Mouse (Mus musculus) lung, embryonic 15.5 days (tissue): ENCODE results near the gene Bgn. TPM values are rescaled to one million over a fixed set of nuclear protein-coding genes. Genes with fewer than 3 reads are reported as not detected.

ENCODE experiments used
- ATAC-seq: fragments of 200-750 bp; cut with Nextera tagmentation; 2 replicates; pipeline ENCODE4 v1.8.0; 2017; ENCODE audit warnings: moderate number of reproducible peaks, borderline replicate concordance; ENCODE audit not compliant: low FRiP score, low TSS enrichment; ENCODE audit errors: extremely low read depth
- H3K27ac ChIP-seq: fragments of 300-500 bp; sonication (generic); 2 replicates; pipeline ENCODE4 v1.5.1; 2015; ENCODE audit warnings: moderate library complexity, mild to moderate bottlenecking, inconsistent platforms
- H3K27me3 ChIP-seq: fragments of 300-500 bp; sonication (generic); 2 replicates; pipeline ENCODE4 v1.6.1; 2015; ENCODE audit warnings: inconsistent platforms
- H3K36me3 ChIP-seq: fragments of 300-500 bp; sonication (generic); 2 replicates; pipeline ENCODE4 v1.6.1; 2015; ENCODE audit warnings: inconsistent platforms
- H3K4me1 ChIP-seq: fragments of 300-500 bp; sonication (generic); 2 replicates; pipeline ENCODE4 v1.6.1; 2015; ENCODE audit warnings: inconsistent platforms
- H3K4me2 ChIP-seq: fragments of 300-500 bp; sonication (generic); 2 replicates; pipeline ENCODE4 v1.6.1; 2015; ENCODE audit warnings: inconsistent platforms, mild to moderate bottlenecking, moderate library complexity
- H3K4me3 ChIP-seq: fragments of 300-500 bp; sonication (generic); 2 replicates; pipeline ENCODE4 v1.5.1; 2015; ENCODE audit warnings: mild to moderate bottlenecking, inconsistent platforms
- H3K9ac ChIP-seq: fragments of 300-500 bp; sonication (generic); 2 replicates; pipeline ENCODE4 v1.6.1; 2015; ENCODE audit warnings: inconsistent platforms
- H3K9me3 ChIP-seq: fragments of 300-500 bp; sonication (generic); 2 replicates; pipeline ENCODE4 v1.6.1; 2016; ENCODE audit warnings: inconsistent platforms
- WGBS: fragments of 180-500 bp; shearing (Covaris S2); methylation state at CpG from one replicate; pipeline ENCODE4 v1.1.7; 2015; 5-methylcytosine and 5-hydroxymethylcytosine counted together
- polyA plus RNA-seq: library from polyadenylated mRNA; unstranded; fragments of >200 nt; fragmentation: Nextera tagmentation; extraction: Ambion mirVana; gene quantifications from 2 replicates; pipeline ENCODE4 v1.2.1, GENCODE M21; 2015

Bgn gene
- polyA plus RNA-seq, 1 experiment from 2014 or later: 183 TPM

- 45% methylated on average over 12 of the region's 12 CpGs for WGBS
- H3K4me2 ChIP-seq: no peak overlapping the region
- no peaks in the 10 kb centered on the region; the same call in 1 of the 2 replicates for H3K27me3 ChIP-seq
- H3K27ac ChIP-seq: peak overlapping the region; percentile 88
- H3K9ac ChIP-seq: no peak overlapping the region
- H3K4me3 ChIP-seq: no peak overlapping the region
- peak; percentile 63 for ATAC-seq
- no peaks in the 10 kb centered on the region for H3K9me3 ChIP-seq
- no peaks in the 10 kb centered on the region for H3K36me3 ChIP-seq
- H3K4me1 ChIP-seq: peaks cover 34% of the 10 kb centered on the region
These were observed 8.8 kb upstream of the Bgn start for GRCm38 (mm10) chrX:73474340-73475165.

DNA sequence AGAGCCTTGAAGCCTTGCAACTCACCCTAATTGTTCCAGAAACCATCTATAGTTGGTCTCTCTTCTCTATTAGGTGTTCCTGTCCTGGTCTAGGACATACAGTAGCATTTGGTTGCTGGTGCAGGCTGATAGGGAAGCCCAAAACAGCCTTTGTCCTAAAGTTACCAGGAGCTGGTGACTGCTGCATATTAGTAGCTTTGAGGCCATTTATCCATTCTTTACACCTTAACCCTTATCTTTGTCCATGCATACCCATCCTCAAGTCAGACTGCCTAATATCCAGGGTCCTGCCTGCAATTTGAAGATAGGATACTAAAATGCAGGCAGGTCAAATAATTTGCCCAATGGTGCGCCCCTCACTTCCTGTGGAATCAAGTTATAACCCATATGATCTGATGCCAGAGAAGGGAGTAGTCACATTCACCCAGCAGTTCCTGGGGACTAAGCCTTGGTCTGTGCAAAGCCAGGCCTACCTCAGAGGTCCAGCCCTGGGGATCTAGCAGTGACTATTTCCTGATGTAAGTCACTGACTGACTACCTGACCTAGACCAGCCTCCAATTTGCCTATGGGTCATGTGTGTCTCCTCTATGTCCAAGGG lies 7.6 kb upstream of the Bgn start:
- H3K36me3 ChIP-seq: no peaks in the 10 kb centered on the region
- no peaks in the 10 kb centered on the region; the same call in 1 of the 2 replicates for H3K27me3 ChIP-seq
- no peak overlapping the region for H3K4me2 ChIP-seq
- 83% methylated on average over 1 of the region's 1 CpGs for WGBS
- no peaks in the 10 kb centered on the region for H3K9me3 ChIP-seq
- H3K4me1 ChIP-seq: peaks cover 43% of the 10 kb centered on the region
- no peak for ATAC-seq
- no peak overlapping the region for H3K4me3 ChIP-seq
- peak overlapping the region; percentile 88 for H3K27ac ChIP-seq
- no peak overlapping the region for H3K9ac ChIP-seq

- WGBS: 27% methylated on average over 2 of the region's 2 CpGs
- no peak overlapping the region for H3K4me2 ChIP-seq
- no peak overlapping the region for H3K9ac ChIP-seq
- H3K36me3 ChIP-seq: no peaks in the 10 kb centered on the region
- H3K27ac ChIP-seq: peak overlapping the region; percentile 88
- H3K4me1 ChIP-seq: peaks cover 46% of the 10 kb centered on the region
- H3K9me3 ChIP-seq: no peaks in the 10 kb centered on the region
- H3K27me3 ChIP-seq: no peaks in the 10 kb centered on the region; the same call in 1 of the 2 replicates
- ATAC-seq: peak; percentile 81
- no peak overlapping the region for H3K4me3 ChIP-seq
These were observed 6.8 kb upstream of the Bgn start for GRCm38 (mm10) chrX:73476621-73477020.

DNA sequence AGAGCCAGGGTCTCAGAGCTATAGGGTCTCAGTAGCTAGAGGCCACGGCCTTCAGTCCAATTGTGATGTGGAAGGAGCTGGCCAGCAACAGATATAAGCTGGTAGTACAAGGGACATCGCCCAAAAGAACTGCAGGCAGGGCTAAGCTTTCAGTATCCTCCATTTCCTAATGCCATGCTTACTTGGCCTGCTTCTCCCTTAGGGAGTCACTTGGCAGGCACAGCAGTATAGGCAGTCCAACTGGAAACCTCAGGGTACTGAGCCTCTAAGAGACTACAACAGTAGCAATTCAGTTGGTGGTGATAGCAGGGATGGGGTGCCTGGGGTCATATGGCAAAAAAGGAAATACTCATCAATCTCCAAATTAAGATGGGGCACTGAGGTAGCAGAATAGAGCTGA lies 5.9 kb upstream of the Bgn start:
- H3K4me2 ChIP-seq: no peak overlapping the region
- peak overlapping the region; percentile 88; the same call in 1 of the 2 replicates for H3K27ac ChIP-seq
- ATAC-seq: no peak
- no peak overlapping the region for H3K4me3 ChIP-seq
- WGBS: 81% methylated on average over 2 of the region's 2 CpGs
- no peaks in the 10 kb centered on the region for H3K9me3 ChIP-seq
- H3K27me3 ChIP-seq: no peaks in the 10 kb centered on the region; the same call in 1 of the 2 replicates
- no peak overlapping the region for H3K9ac ChIP-seq
- peaks cover 49% of the 10 kb centered on the region for H3K4me1 ChIP-seq
- H3K36me3 ChIP-seq: no peaks in the 10 kb centered on the region

DNA sequence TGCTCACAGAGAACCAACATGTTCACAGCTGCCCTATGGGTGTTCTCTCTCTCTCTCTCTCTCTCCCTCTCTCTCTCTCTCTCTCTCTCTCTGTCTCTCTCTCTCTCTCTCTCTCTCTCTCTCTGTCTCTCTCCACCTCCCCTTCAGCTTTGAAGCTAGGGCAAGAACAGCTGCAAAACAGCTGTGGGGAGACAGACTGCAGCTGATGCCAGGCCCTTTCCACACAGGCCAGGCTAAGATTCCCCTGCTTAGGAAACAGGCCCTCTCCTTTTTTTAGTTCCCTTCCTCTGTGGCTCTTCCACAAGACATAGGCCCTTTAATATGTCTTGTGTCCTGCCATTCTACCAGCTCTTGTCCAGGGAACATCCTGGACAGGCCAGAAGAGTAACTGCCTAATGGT lies 3.7 kb upstream of the Bgn start:
- no peak overlapping the region for H3K9ac ChIP-seq
- H3K27me3 ChIP-seq: no peaks in the 10 kb centered on the region; the same call in 1 of the 2 replicates
- H3K4me3 ChIP-seq: no peak overlapping the region
- H3K36me3 ChIP-seq: no peaks in the 10 kb centered on the region
- peaks cover 50% of the 10 kb centered on the region for H3K4me1 ChIP-seq
- peak overlapping the region; percentile 77 for H3K27ac ChIP-seq
- no peak for ATAC-seq
- no peaks in the 10 kb centered on the region for H3K9me3 ChIP-seq
- H3K4me2 ChIP-seq: no peak overlapping the region

DNA sequence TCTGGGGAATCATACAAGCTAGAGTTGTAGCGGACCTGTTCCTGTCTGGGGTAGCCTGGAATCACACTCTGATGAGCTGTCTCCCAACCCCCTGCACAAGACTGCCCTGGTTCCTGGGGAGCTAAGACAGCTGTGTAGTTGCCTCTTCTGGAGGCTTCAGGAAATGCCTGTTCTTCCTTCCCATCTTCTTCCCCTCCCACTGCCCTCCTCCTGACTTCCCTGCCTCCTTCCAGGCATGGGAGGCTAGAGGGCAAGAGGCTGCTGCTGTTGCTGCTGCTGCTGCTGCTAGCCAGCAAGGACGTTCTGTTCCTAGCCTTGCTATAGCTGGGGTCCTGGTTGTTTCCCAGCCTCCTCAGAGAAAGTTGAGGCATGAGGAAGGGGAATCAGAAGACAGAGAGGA lies 3.1 kb upstream of the Bgn start:
- H3K9me3 ChIP-seq: no peaks in the 10 kb centered on the region
- 36% methylated on average over 2 of the region's 2 CpGs for WGBS
- H3K4me3 ChIP-seq: no peak overlapping the region
- ATAC-seq: 0 out of 2 replicates have a peak, but pooled peaks have one; percentile 9
- no peak overlapping the region for H3K9ac ChIP-seq
- no peak overlapping the region for H3K4me2 ChIP-seq
- peaks cover 45% of the 10 kb centered on the region for H3K4me1 ChIP-seq
- H3K27me3 ChIP-seq: no peaks in the 10 kb centered on the region; the same call in 1 of the 2 replicates
- peak overlapping the region; percentile 77 for H3K27ac ChIP-seq
- H3K36me3 ChIP-seq: no peaks in the 10 kb centered on the region

DNA sequence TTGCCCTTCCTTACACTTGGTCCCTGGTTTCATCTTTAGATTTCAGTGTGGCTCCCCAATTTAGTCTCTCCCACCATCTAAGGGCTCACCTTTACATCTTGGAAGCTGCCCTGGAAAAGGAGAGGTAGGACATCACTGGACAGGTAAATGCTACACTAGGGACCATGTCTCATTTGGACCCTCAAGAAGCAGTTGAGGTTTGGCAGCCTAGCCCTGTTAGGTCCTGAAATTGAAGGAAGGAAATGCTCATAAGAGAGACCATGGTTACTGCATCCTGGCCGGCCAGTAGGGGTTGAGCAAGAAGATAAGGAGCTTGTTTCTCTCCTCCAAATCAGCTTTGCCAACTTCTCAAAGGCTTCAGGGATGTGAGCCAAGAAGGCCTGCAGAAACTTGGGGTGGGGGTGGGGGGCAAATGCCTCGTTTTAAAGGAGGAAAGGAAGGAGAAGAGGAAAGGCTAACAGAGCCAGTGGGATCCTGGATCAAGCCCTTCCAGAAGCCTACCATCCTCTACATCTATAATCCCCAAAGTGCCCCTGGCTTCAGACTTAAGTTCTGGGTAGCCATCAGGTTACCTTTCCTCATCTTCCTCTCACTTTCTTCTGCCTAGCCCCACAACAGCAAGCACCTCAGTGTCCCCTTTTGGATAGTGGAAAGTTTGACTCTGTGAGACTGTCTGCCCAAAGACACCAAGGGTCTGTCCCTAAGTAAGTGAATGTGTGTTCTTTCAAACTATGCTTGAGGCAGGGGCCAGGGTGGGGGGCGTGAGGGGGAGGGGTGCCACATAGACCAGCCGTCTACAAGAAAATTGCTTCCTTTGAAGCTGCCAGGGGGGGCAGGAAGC lies 539 bp upstream of the Bgn start:
- Histone ChIP-seq H3K36me3 (no peaks in the 10 kb centered on the region), H3K4me3 (peak overlapping the region; percentile 46), H3K4me1 (peaks cover 31% of the 10 kb centered on the region), H3K27me3 (no peaks in the 10 kb centered on the region), H3K4me2 (peak overlapping the region; percentile 56; the same call in 1 of the 2 replicates), H3K9me3 (no peaks in the 10 kb centered on the region), H3K9ac (no peak overlapping the region), H3K27ac (peak overlapping the region; percentile 81)
- WGBS: 2% methylated on average over 3 of the region's 4 CpGs
- ATAC-seq: peak; percentile 56; the same call in 1 of the 2 replicates

- ATAC-seq: 0 out of 2 replicates have a peak, but pooled peaks have one; percentile 2
- Histone ChIP-seq H3K4me2 (peak overlapping the region; percentile 56), H3K9ac (peak overlapping the region; percentile 52), H3K36me3 (no peaks in the 10 kb centered on the region), H3K27me3 (no peaks in the 10 kb centered on the region), H3K27ac (peak overlapping the region; percentile 81), H3K4me1 (peaks cover 29% of the 10 kb centered on the region), H3K4me3 (peak overlapping the region; percentile 46), H3K9me3 (no peaks in the 10 kb centered on the region)
- WGBS: 58% methylated on average over 1 of the region's 1 CpGs
These were observed 674 bp downstream of the Bgn start for GRCm38 (mm10) chrX:73484076-73484475.

DNA sequence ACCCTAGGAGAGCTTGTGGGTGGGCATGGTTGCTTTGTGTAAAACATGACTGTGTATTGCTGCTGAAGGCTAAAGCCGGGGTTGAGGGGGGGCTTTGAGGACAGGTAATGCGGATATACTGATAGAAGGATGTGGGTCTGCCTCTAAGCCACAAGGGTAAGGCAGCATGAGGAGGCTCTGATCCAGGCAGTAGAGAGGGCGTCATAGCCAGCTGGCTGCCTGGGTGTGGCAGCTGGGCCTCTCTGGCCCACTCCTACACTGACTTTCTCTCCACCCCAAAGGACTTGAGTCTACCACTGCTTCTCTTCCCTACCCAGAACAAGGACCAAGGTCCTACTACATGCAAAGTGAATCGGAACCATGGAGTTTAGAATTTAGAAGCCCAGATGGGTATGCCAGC lies 1.5 kb downstream of the Bgn start:
- peak overlapping the region; percentile 52; the same call in 1 of the 2 replicates for H3K9ac ChIP-seq
- 0 out of 2 replicates have a peak overlapping the region, but pooled peaks have one; percentile 6 for H3K27ac ChIP-seq
- no peaks in the 10 kb centered on the region for H3K9me3 ChIP-seq
- peak overlapping the region; percentile 56 for H3K4me2 ChIP-seq
- no peaks in the 10 kb centered on the region for H3K36me3 ChIP-seq
- WGBS: 75% methylated on average over 4 of the region's 4 CpGs
- no peaks in the 10 kb centered on the region for H3K27me3 ChIP-seq
- no peak for ATAC-seq
- H3K4me1 ChIP-seq: peaks cover 25% of the 10 kb centered on the region
- H3K4me3 ChIP-seq: peak overlapping the region; percentile 46

DNA sequence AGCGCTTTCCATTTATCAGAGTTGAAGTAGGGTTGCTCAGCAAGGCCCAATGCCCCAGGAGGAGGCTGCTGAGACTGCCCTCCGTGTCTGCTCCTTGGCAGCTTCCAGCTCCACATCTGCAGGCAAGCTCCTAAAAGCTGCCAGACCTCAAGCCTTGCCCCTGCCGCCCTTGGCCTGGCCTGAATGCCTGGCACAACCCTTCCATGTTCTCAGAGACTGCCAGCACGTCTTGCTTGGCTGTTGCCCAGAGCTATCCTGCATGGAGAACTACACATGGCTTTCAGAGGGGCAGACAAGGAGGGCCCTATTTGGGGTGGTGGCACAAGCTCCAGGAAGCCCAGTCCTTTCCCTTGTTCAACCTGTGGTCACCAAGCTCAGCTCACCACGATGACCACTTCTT lies 3.5 kb downstream of the Bgn start:
- peaks cover 13% of the 10 kb centered on the region; the same call in 1 of the 2 replicates for H3K4me1 ChIP-seq
- H3K9ac ChIP-seq: no peak overlapping the region
- no peak overlapping the region for H3K27ac ChIP-seq
- peak overlapping the region; percentile 56 for H3K4me2 ChIP-seq
- no peak overlapping the region for H3K4me3 ChIP-seq
- no peaks in the 10 kb centered on the region for H3K36me3 ChIP-seq
- H3K9me3 ChIP-seq: no peaks in the 10 kb centered on the region
- H3K27me3 ChIP-seq: no peaks in the 10 kb centered on the region
- ATAC-seq: no peak
- 60% methylated on average over 5 of the region's 5 CpGs for WGBS

DNA sequence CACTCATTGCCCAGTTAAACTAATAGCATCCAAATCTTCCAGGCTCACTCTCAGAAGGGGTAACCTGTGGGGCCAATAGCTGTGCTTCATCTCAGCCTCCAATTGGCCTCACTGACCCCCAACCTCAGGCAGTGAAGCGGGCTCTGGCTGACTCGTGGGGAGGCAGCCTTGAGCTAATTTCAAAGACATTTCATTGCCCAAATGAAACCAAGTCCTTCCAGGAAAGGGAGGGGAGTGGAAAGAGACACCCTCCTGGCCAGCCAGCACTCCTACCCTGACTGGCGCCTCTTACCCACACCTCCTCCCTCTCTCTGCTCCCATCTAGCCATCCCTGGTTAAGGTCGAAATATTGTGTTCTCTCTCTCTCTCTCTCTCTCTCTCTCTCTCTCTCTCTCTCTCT lies 6.8 kb downstream of the Bgn start:
- no peak for ATAC-seq
- Histone ChIP-seq H3K4me1 (peaks cover 9% of the 10 kb centered on the region; the same call in 1 of the 2 replicates), H3K9me3 (no peaks in the 10 kb centered on the region), H3K27ac (no peak overlapping the region), H3K9ac (no peak overlapping the region), H3K36me3 (no peaks in the 10 kb centered on the region), H3K4me3 (no peak overlapping the region), H3K4me2 (no peak overlapping the region), H3K27me3 (no peaks in the 10 kb centered on the region)
- 61% methylated on average over 4 of the region's 4 CpGs for WGBS
